Mouse (Mus musculus) adrenal gland, postnatal 14 days (tissue): Measurements from ENCODE around the gene Fam171a1. TPM values are rescaled to one million over a fixed set of nuclear protein-coding genes. Genes with fewer than 3 reads are reported as not detected.

Experiments
- DNase-seq: peaks from one replicate; pipeline ENCODE4 v3.0.0; 2021; ENCODE audit warnings: mixed read lengths
- microRNA-seq, 2 experiments: library from miRNA; unstranded; fragments of <30 nt; microRNA quantifications; one replicate each; pipeline ENCODE4 v1.2.0; 2021
- total RNA-seq: library from RNA; stranded (reverse); gene quantifications from 2 replicates; pipeline ENCODE4 v1.2.3, GENCODE M21; 2021

The Fam171a1 gene
- total RNA-seq, 1 experiment from 2014 or later = 25.3 TPM

DNA sequence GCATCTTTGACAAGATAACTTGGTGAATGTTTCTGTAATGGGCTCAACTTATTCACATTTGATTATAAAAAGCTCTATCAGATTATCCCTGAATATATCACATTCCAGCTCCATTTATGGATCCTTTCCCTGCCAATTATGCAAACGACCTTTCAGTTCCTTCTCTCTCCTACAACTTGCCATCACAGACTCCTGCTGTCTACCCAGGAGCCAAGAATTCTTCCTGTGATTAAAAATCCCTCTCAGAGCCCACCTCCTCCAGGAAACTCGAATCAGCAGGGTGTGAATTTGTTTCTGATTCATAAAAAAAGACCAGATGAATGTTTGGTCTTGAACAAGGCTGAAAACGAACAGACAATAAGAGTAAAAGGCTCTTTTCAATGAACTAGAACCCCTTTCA is 153.9 kb downstream of the Fam171a1 start:
- DNase-seq = no peak

DNA sequence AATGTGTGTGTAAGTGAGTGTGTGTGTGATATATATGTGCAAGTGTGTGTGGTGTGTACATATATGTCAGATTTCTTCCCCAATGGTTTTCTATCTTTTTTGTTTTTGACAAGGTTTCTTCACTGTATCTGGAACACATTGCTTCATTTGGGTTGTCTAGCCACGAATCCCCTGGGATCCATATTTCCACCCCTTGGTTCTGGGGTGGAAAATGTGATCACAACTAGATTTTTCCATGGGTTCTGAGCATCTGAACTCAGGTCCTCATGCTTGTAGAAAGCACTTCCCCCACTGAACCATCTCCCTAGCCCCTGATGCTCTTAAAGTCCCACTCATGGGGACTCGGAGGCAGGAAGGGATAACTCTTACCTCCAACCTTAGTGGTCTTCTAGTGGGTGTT is 159.3 kb downstream of the Fam171a1 start:
- DNase-seq = no peak

DNA sequence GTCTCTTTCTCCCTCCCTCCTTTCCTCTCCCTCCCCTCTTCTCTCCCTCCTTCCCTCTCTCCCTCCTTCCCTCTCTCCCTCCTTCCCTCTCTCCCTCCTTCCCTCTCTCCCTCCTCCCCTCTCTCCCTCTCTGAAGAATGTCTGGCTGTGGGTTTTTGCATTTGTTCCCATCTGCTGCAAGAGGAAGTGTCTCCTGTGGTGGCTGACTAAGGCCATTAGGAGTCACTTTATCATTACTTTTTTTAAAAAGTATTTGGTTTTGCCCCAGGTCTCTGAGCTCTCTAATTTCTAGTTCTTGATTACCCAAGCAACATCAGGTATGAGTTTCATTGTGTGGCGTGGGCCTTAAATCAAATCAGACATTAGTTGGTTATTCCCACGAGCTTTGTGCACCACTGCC is 162.1 kb downstream of the Fam171a1 start:
- DNase-seq = no peak

Small RNA genes lying within 50 kb of the gene (microRNA-seq; reads per million reads assigned to microRNA genes)
- 0 reads per million in 2 experiments for gene Gm27306

Other genes with a start within 250 kb of the Fam171a1 start
- gene Nmt2, start 170.0 kb downstream of the Fam171a1 start, total RNA-seq = 49.7 and 51.5 TPM in 2 replicates
- gene Rpp38, start 218.4 kb downstream of the Fam171a1 start, total RNA-seq = 12.7 and 13.7 TPM in 2 replicates
- not detected in 2 replicates for gene Acbd7, start 221.9 kb downstream of the Fam171a1 start, total RNA-seq